Comparison of ENCODE assay signal across 25 mouse cellular contexts in the genomic region with DNA sequence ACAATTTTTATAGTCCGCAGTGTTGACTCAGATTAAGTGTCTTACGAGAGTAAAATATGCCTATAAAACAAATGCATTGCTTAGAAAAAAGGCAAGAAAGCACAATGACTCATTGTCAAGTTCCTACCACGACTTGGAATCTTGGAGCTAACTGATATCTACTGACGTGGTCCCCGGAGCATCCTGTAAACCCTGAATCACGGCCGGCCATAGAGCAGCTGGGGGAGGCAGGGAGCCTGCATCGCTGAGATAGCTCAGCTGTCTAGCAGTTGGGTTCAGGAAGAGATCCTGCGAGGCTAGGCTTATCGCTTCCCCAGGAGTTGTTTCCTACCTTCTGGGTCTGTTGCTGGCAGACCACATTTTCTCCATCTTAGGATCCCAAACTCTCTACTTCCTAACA.
A peak's percentile ranks its signal among the peaks of the same experiment; 100 is the strongest.
DNase-seq lines count a peak whose midpoint lies in the region.
"Had no signal": no experiment of that assay in that cellular context is flagged by ENCODE, and none has a peak within 500 bp of the region (broad histone marks: within the 10 kb centered on the region; RNA-seq: fewer than 3 reads in every experiment).

No protein-coding gene starts in this region.

- H3K36me3 ChIP-seq in midbrain, embryonic 10.5 days = peaks cover 1% of the 10 kb centered on the region; the same call in 1 of the 2 replicates
- H3K36me3 ChIP-seq: embryonic facial prominence, embryonic 10.5 days; embryonic facial prominence, embryonic 13.5 days; forebrain, embryonic 12.5 days; forebrain, embryonic 15.5 days; heart, embryonic 15.5 days; hindbrain, embryonic 13.5 days; intestine, embryonic 15.5 days had no signal

- no peaks in the 10 kb centered on the region for H3K9me3 ChIP-seq in midbrain, embryonic 10.5 days (replicated peaks)
- H3K9me3 ChIP-seq: embryonic facial prominence, embryonic 10.5 days; embryonic facial prominence, embryonic 13.5 days; forebrain, embryonic 15.5 days; heart, embryonic 15.5 days; hindbrain, embryonic 13.5 days; intestine, embryonic 15.5 days had no signal

- no peaks in the 10 kb centered on the region for H3K27me3 ChIP-seq in midbrain, embryonic 10.5 days (ENCODE audit: low read depth, poor library complexity, severe bottlenecking)
- H3K27me3 ChIP-seq: embryonic facial prominence, embryonic 13.5 days; forebrain, embryonic 12.5 days; forebrain, embryonic 15.5 days; heart, embryonic 15.5 days; hindbrain, embryonic 13.5 days; intestine, embryonic 15.5 days; Patski had no signal

- WGBS in midbrain, embryonic 10.5 days = 90% methylated on average over 10 of the region's 10 CpGs

- peak; percentile 34 for DNase-seq in heart, adult 11 months
- no peak for DNase-seq in heart, adult 18-20 months
- peak; percentile 22 for DNase-seq in heart, postnatal 4 days
- DNase-seq in heart, postnatal 36 days = no peak
- DNase-seq in MEL-GATA-1-ER (ENCODE audit: extremely low read depth, low read depth) = peak; percentile 11
- DNase-seq in cerebellum, postnatal 10 days = no peak
- no peak for DNase-seq in midbrain, embryonic 10.5 days (ENCODE audit: low spot score)
- DNase-seq: B cell, adult 2 months; cerebellum, adult 11 months; cerebellum, adult 2 months; cerebellum, adult 9-11 months; cerebellum, postnatal 36 days; embryo, embryonic 11 days; gastrocnemius, postnatal 36 days; kidney, adult 11 months had no signal

- no peak overlapping the region for H3K27ac ChIP-seq in midbrain, embryonic 10.5 days (replicated peaks)
- H3K27ac ChIP-seq: embryonic facial prominence, embryonic 10.5 days; embryonic facial prominence, embryonic 13.5 days; forebrain, embryonic 12.5 days; forebrain, embryonic 15.5 days; heart, embryonic 15.5 days; hindbrain, embryonic 10.5 days; hindbrain, embryonic 13.5 days; intestine, embryonic 15.5 days had no signal

- intact Hi-C loops in heart, postnatal 36 days (cut with DNase I) = no loop called here

- H3K4me1 ChIP-seq in midbrain, embryonic 10.5 days = no peaks in the 10 kb centered on the region
- H3K4me1 ChIP-seq: embryonic facial prominence, embryonic 10.5 days; embryonic facial prominence, embryonic 13.5 days; forebrain, embryonic 12.5 days; forebrain, embryonic 15.5 days; heart, embryonic 15.5 days; hindbrain, embryonic 10.5 days; hindbrain, embryonic 13.5 days; intestine, embryonic 15.5 days had no signal

- no peak overlapping the region for H3K4me3 ChIP-seq in midbrain, embryonic 10.5 days
- H3K4me3 ChIP-seq: embryonic facial prominence, embryonic 10.5 days; embryonic facial prominence, embryonic 13.5 days; erythroblast, embryonic 14.5 days; forebrain, embryonic 12.5 days; forebrain, embryonic 15.5 days; heart, embryonic 15.5 days; hindbrain, embryonic 10.5 days; hindbrain, embryonic 13.5 days; intestine, embryonic 15.5 days had no signal

Comparison
In these comparisons a context has a peak if more than half of its experiments do, and no peak if none do; other contexts are left out.
1. DNase-seq: peak in heart, adult 11 months (single experiment), heart, postnatal 4 days (single experiment) and MEL-GATA-1-ER (single experiment); none in heart, adult 18-20 months (0 of 2), heart, postnatal 36 days (0 of 2), cerebellum, postnatal 10 days (0 of 2) and midbrain, embryonic 10.5 days (single experiment).